Mouse (Mus musculus): Measurements from ENCODE around the gene Olfr486. TPM values are rescaled to one million over a fixed set of nuclear protein-coding genes. Genes with fewer than 3 reads are reported as not detected.
"Not testable (repeated sequence)": the region's sequence is repeated elsewhere in the genome, so short reads cannot be mapped to it uniquely, and the experiment has no call there.

Gene Olfr486
- not detected for total RNA-seq (2021)
- long read RNA-seq, experiment 1, result 0 reads
- long read RNA-seq, experiment 2, result 0 reads

DNA sequence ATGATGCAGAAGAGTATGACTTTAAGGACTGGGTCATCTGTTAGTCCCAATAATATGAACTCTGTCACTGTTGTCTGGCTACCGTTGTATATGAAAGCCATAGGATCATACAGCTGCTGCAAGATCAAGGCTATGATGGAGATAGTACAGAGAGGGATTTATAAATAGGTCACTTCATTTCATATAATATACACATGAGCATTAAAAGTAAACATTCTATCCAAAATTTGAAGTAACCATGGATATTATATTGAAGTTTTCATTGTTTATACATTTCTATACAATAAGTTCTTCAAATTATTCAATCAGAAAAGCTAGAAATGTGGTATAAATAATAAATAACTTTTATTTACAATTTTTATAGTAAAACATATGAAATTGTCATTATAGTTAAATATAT lies at the start of gene Olfr486:
Gene Olfr486 (minus strand): TSS at position 101 of the 400 bp plus-strand sequence.
- not testable (repeated sequence) for DNase-seq (ENCODE audit: low spot score in 2 of 2)

DNA sequence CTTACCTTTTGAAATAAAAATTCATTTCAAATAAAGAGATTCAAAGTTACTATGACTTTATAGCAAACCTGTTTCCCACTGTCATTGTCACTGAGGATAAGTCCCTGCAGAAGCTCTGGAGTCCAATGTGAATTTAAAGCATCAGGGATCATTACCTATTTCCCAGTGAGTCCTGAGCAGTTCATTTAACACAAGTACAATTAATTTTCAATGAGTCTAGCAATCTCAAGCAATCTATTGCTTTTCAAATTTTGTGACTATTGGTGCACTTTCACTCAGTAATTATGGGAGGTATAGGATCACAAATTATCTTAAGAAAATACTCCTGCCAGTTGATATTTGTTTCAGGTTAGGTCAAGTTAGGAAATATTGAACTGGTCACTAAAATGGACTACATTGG lies 42.0 kb upstream of the Olfr486 start, which contains the start of gene Olfr487:
Gene Olfr487 (minus strand): TSS at position 101 of the 400 bp plus-strand sequence.
- not testable (repeated sequence) for DNase-seq (ENCODE audit: low spot score in 2 of 2)

DNA sequence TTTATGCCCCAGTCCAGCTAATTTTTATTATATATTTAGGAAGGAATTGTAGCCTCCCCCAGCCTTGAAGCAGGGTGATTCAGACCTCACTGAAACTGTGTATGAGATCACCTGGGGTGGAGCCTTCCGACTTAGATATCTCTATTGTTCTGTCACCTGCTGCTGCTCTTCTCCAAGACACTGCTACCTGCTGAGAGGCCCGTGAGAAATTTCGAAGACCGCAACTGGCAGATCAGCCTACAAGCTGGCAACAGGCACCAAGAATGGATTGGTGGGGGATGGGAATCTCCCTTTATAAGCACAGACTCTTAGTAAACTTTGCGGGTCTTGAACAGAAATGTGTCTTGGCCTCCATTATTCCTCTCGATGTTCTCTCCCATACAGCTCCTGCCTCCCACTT lies 24.4 kb upstream of the Olfr486 start:
- no peak for DNase-seq (ENCODE audit: low spot score in 2 of 2)

DNA sequence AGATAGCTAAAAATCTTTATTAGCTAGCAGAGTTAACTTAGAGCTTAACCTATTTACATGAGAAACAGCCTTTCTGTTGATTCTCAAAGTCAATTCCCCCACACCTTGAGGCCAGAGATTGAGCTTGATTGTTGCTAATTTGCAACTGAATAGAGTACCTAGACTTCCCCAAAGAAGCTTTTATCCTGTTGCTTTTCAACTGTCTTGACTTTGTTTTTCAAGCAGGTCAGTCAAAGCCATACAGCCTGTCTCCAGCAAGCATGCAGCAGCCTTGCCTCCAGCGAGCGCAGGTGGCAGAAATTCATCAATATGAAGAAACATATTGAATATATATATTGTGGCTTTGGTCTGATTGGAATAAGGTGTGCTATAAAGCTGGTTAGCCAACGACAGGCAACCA lies 23.8 kb upstream of the Olfr486 start:
- DNase-seq (ENCODE audit: low spot score in 2 of 2), result not testable (repeated sequence)

DNA sequence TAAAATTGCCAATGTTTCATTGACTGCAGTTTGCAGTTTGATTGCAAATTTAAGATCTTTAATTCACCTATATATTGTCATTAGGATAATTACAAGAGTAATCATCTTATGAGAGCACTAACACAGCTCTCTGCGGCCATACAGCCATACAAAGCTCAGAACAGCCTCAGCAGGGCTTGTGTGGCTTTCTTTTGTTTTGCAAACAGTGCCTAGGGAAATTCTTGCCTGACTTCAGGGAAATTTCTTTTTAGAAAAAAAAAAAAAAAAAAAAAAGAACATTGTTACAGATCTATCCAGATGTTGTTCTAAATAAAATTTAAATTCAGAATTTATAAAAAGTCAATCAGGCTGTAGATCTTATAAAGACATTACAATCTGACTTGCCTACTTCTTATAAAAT lies 20.2 kb upstream of the Olfr486 start:
- DNase-seq (ENCODE audit: low spot score in 2 of 2), result not testable (repeated sequence)

DNA sequence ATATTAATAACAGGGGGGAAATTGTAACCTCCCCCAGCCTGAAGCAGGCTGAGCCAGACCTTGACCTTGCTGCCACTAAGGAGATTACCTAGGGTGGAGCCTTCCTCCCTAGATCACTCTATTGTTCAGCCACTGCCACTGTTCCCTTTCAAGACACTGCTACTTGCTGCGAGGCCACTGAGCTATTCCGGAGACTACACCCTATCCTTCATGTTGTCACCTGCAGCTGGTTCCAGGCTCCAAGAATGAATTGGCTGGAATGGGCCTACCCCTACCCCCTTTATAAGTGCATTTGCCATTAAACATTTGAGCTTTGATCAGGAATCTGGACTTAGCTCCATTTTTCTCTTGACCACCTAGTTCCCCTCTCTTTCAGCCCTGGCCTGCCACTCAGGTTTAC lies 18.7 kb upstream of the Olfr486 start:
- DNase-seq (ENCODE audit: low spot score in 2 of 2), result not testable (repeated sequence)

DNA sequence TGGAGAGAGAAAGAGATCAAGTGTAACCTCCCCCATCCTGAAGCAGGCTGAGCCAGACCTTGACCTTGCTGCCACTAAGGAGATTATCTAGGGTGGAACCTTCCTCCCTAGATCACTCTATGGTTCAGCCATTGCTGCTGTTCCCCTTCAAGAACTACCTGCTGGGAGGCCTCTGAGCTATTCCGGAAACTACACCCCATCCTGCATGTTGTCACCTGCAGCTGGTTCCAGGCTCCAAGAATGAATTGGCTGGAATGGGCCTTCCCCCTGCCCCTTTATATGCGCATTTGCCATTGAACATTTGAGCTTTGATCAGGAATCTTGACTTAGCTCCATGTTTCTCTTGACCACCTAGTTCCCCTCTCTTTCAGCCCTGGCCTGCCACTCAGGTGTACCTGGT lies 12.7 kb upstream of the Olfr486 start:
- DNase-seq (ENCODE audit: low spot score in 2 of 2), result not testable (repeated sequence)

DNA sequence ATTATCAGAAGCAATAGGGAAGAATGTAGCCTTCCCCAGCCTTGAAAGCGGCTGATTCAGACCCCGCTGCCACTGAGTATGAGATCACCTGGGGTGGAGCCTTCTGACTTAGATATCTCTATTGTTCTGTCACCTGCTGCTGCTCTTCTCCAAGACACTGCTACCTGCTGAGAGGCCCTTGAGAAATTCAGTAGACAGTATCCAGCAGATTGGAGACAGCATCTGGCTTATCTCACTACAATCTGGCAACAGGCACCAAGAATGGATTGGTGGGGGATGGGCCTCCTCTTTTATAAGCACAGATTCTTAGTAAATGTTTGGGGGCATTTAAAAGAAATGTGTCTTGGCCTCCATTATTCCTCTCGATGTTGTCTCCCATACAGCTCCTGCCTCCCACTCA lies 11.9 kb upstream of the Olfr486 start:
- not testable (repeated sequence) for DNase-seq (ENCODE audit: low spot score in 2 of 2)

DNA sequence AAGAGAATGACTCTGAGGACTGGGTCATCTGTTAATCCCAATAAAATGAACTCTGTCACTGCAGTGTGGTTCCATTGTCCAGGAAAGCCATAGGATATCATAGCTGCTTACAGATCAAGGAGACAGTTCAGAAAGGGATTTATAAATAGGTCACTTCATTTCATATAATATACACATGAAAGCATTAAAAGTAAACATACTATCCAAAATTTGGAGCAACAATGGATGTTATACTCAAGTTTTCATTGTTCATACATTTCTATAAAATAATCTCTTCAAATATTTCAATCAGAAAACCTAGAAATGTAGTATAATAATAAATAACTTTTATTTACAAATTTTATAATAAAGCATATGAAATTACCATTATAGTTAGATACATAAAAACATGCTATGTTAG lies 12.8 kb downstream of the Olfr486 start, which contains the start of gene Olfr485:
Gene Olfr485 (minus strand): TSS at position 101 of the 400 bp plus-strand sequence.
- DNase-seq (ENCODE audit: low spot score in 2 of 2), result no peak

DNA sequence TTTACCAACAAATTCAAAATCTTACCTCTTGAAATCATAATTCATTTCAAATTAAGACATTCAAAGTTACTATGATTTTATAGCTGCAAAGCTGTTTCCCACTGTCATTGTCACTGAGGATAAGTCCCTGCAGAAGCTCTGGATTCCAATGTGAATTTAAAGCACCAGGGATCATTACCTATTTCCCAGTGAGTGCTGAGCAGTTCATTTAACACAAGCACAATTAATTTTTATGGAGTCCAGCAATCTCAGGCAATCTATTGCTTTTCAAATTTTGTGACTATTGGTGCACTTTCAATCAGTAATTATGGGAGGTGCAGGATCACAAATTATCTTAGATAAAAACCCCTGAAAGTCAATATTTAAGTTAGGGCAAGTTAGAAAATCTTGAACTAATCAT lies 45.2 kb downstream of the Olfr486 start, which contains the start of gene Olfr484:
Gene Olfr484 (minus strand): TSS at position 101 of the 400 bp plus-strand sequence.
- DNase-seq (ENCODE audit: low spot score in 2 of 2), result no peak

Other genes starting within 250 kb of the Olfr486 start
- gene Olfr473, start 242.3 kb downstream of the Olfr486 start, total RNA-seq (2021), result not detected
- gene Olfr474, start 218.1 kb downstream of the Olfr486 start, total RNA-seq (2021), result not detected
- gene Olfr476, start 207.9 kb downstream of the Olfr486 start, total RNA-seq (2021), result not detected
- not detected for gene Olfr477, start 186.0 kb downstream of the Olfr486 start, total RNA-seq (2021)
- gene Olfr478, start 138.8 kb downstream of the Olfr486 start, total RNA-seq (2021), result not detected
- not detected for gene Olfr479, start 122.0 kb downstream of the Olfr486 start, total RNA-seq (2021)
- not detected for gene Olfr480, start 105.4 kb downstream of the Olfr486 start, total RNA-seq (2021)
- gene Olfr481, start 92.9 kb downstream of the Olfr486 start, total RNA-seq (2021), result not detected
- 1 to 10 TPM; 1.6 to 2.2 TPM for gene Olfr482, start 75.2 kb downstream of the Olfr486 start, total RNA-seq (2021)
- gene Olfr483, start 71.9 kb downstream of the Olfr486 start, total RNA-seq (2021), result not detected
- gene Olfr484, start 45.3 kb downstream of the Olfr486 start, total RNA-seq (2021), result not detected
- not detected for gene Olfr485, start 12.9 kb downstream of the Olfr486 start, total RNA-seq (2021)
- not detected for gene Olfr487, start 41.9 kb upstream of the Olfr486 start, total RNA-seq (2021)
- gene Olfr488, start 85.6 kb upstream of the Olfr486 start, total RNA-seq (2021), result not detected
- gene Olfr490, start 116.2 kb upstream of the Olfr486 start, total RNA-seq (2021), result not detected
- not detected for gene Olfr491, start 140.7 kb upstream of the Olfr486 start, total RNA-seq (2021)
- gene Olfr492, start 150.9 kb upstream of the Olfr486 start, total RNA-seq (2021), result not detected
- not detected for gene Olfr493, start 174.2 kb upstream of the Olfr486 start, total RNA-seq (2021)
- not detected for gene Olfr494, start 192.6 kb upstream of the Olfr486 start, total RNA-seq (2021)
- gene Olfr495, start 220.4 kb upstream of the Olfr486 start, total RNA-seq (2021), result not detected
- gene Olfr497, start 247.7 kb upstream of the Olfr486 start, total RNA-seq (2021), result not detected

All from adrenal gland, postnatal 4 days (tissue).